Mouse (Mus musculus): ENCODE measurements around the gene Itsn2.
"Not testable (repeated sequence)": the region's sequence is repeated elsewhere in the genome, so short reads cannot be mapped to it uniquely, and the experiment has no call there.

DNA sequence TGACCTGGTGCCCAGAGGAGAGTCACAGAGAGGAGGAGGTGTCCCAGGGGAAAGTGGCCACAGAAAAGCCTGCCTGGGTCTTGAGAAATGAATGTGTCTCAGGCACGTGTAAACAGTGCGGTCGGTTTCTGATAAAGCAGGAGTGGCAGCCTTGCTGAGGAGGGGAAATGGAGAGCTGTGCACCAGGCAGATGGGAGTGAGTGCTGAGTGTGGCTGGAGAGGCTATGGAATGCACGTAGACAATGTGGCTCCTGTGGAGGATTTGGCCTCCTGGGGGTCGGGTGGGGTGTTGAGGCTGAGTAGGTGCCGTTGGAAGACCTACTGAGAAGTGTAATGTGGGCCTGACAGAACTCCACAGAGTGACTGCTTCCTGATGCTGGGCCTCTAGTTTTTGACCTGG lies 113.2 kb downstream of the Itsn2 start:
- not testable (repeated sequence) for TF ChIP-seq GATA1 (IDR thresholded peaks at IDR 0.05; ENCODE audit: borderline replicate concordance, low read length); FLI1 (IDR thresholded peaks at IDR 0.05; ENCODE audit: low read length)
